Mouse (Mus musculus): Measurements from ENCODE around the gene Chd3. TPM values are rescaled to one million over a fixed set of nuclear protein-coding genes. Genes with fewer than 3 reads are reported as not detected.
A peak's percentile ranks its signal among the peaks of the same experiment; 100 is the strongest.

The Chd3 gene
- polyA plus RNA-seq, 1 experiment from 2014 or later = 83.7 TPM

GRCm38 (mm10) chr11:69366855-69367615, 2.2 kb downstream of the Chd3 start:
- under 1% methylated on average over 22 of the region's 22 CpGs for whole genome bisulfite sequencing
- H3K27me3 ChIP-seq = no peaks in the 10 kb centered on the region
- peak overlapping the region; percentile 99 for H3K9ac ChIP-seq
- peak overlapping the region; percentile 91 for H3K4me3 ChIP-seq
- H3K4me2 ChIP-seq = peak overlapping the region; percentile 88
- peaks cover 57% of the 10 kb centered on the region for H3K4me1 ChIP-seq (replicated peaks)
- peak overlapping the region; percentile 100 for H3K27ac ChIP-seq (replicated peaks)
- H3K9me3 ChIP-seq = no peaks in the 10 kb centered on the region
- peaks cover 16% of the 10 kb centered on the region for H3K36me3 ChIP-seq
- ATAC-seq (ENCODE audit: low FRiP score, low read depth) = no peak

- H3K27me3 ChIP-seq = no peaks in the 10 kb centered on the region
- H3K9me3 ChIP-seq = no peaks in the 10 kb centered on the region
- WGBS = under 1% methylated on average over 26 of the region's 26 CpGs
- peaks cover 54% of the 10 kb centered on the region for H3K4me1 ChIP-seq (replicated peaks)
- peaks cover 23% of the 10 kb centered on the region for H3K36me3 ChIP-seq
- ATAC-seq (ENCODE audit: low FRiP score, low read depth) = peak; percentile 89
- peak overlapping the region; percentile 91 for H3K4me3 ChIP-seq
- peak overlapping the region; percentile 88 for H3K4me2 ChIP-seq
- H3K27ac ChIP-seq (replicated peaks) = peak overlapping the region; percentile 100
- H3K9ac ChIP-seq = peak overlapping the region; percentile 99
Observed at GRCm38 (mm10) chr11:69366157-69366854, 2.9 kb downstream of the Chd3 start.

- ATAC-seq (ENCODE audit: low FRiP score, low read depth) = 0 out of 2 replicates have a peak, but pooled peaks have one; percentile 4
- peaks cover 48% of the 10 kb centered on the region for H3K4me1 ChIP-seq (replicated peaks)
- 19% methylated on average over 6 of the region's 6 CpGs for WGBS
Observed at GRCm38 (mm10) chr11:69365722-69366121, 3.5 kb downstream of the Chd3 start.

GRCm38 (mm10) chr11:69364910-69365309, 4.3 kb downstream of the Chd3 start:
- peak; percentile 54 for ATAC-seq (ENCODE audit: low FRiP score, low read depth)
- no peaks in the 10 kb centered on the region for H3K27me3 ChIP-seq
- H3K27ac ChIP-seq (replicated peaks) = peak overlapping the region; percentile 100
- WGBS = 2% methylated on average over 6 of the region's 6 CpGs
- H3K9ac ChIP-seq = peak overlapping the region; percentile 59
- H3K36me3 ChIP-seq = peaks cover 37% of the 10 kb centered on the region
- peaks cover 44% of the 10 kb centered on the region for H3K4me1 ChIP-seq (replicated peaks)
- no peaks in the 10 kb centered on the region for H3K9me3 ChIP-seq
- H3K4me3 ChIP-seq = peak overlapping the region; percentile 91
- peak overlapping the region; percentile 88 for H3K4me2 ChIP-seq

More at GRCm38 (mm10) chr11:69365722-69366121, 3.5 kb downstream of the Chd3 start:
- Histone ChIP-seq H3K27me3 (no peaks in the 10 kb centered on the region), H3K4me3 (peak overlapping the region; percentile 91), H3K4me2 (peak overlapping the region; percentile 88), H3K9ac (peak overlapping the region; percentile 59), H3K27ac (replicated peaks) (peak overlapping the region; percentile 100), H3K9me3 (no peaks in the 10 kb centered on the region), H3K36me3 (peaks cover 29% of the 10 kb centered on the region)

GRCm38 (mm10) chr11:69364376-69364775, 4.8 kb downstream of the Chd3 start:
- H3K4me2 ChIP-seq = peak overlapping the region; percentile 88
- 0 out of 2 replicates have a peak overlapping the region, but pooled peaks have one; percentile 91 for H3K4me3 ChIP-seq
- peaks cover 42% of the 10 kb centered on the region for H3K36me3 ChIP-seq
- ATAC-seq (ENCODE audit: low FRiP score, low read depth) = no peak
- no peak overlapping the region for H3K9ac ChIP-seq
- H3K27me3 ChIP-seq = no peaks in the 10 kb centered on the region
- peaks cover 41% of the 10 kb centered on the region for H3K4me1 ChIP-seq (replicated peaks)
- 42% methylated on average over 8 of the region's 8 CpGs for WGBS
- peak overlapping the region; percentile 100 for H3K27ac ChIP-seq (replicated peaks)
- no peaks in the 10 kb centered on the region for H3K9me3 ChIP-seq

GRCm38 (mm10) chr11:69362479-69362878, 6.7 kb downstream of the Chd3 start:
- no peak for ATAC-seq (ENCODE audit: low FRiP score, low read depth)
- Histone ChIP-seq H3K4me1 (replicated peaks) (peaks cover 34% of the 10 kb centered on the region), H3K4me2 (no peak overlapping the region), H3K27me3 (no peaks in the 10 kb centered on the region), H3K36me3 (peaks cover 61% of the 10 kb centered on the region), H3K4me3 (no peak overlapping the region), H3K27ac (replicated peaks) (no peak overlapping the region), H3K9ac (no peak overlapping the region), H3K9me3 (no peaks in the 10 kb centered on the region)
- 89% methylated on average over 2 of the region's 2 CpGs for WGBS

- ATAC-seq (ENCODE audit: low FRiP score, low read depth) = no peak
- Histone ChIP-seq H3K4me1 (replicated peaks) (peaks cover 30% of the 10 kb centered on the region), H3K36me3 (peaks cover 66% of the 10 kb centered on the region), H3K4me2 (no peak overlapping the region), H3K9ac (no peak overlapping the region), H3K27ac (replicated peaks) (no peak overlapping the region), H3K27me3 (no peaks in the 10 kb centered on the region), H3K9me3 (no peaks in the 10 kb centered on the region), H3K4me3 (no peak overlapping the region)
- 64% methylated on average over 7 of the region's 7 CpGs for WGBS
Observed at GRCm38 (mm10) chr11:69362021-69362420, 7.2 kb downstream of the Chd3 start.

- no peak overlapping the region for H3K27ac ChIP-seq (replicated peaks)
- no peaks in the 10 kb centered on the region for H3K27me3 ChIP-seq
- H3K4me2 ChIP-seq = no peak overlapping the region
- WGBS = 95% methylated on average over 12 of the region's 12 CpGs
- ATAC-seq (ENCODE audit: low FRiP score, low read depth) = no peak
- H3K4me3 ChIP-seq = no peak overlapping the region
- no peak overlapping the region for H3K9ac ChIP-seq
- no peaks in the 10 kb centered on the region for H3K9me3 ChIP-seq
- H3K4me1 ChIP-seq (replicated peaks) = 0 out of 2 replicates have a peak, but pooled peaks cover 6% of the 10 kb centered on the region
- peaks cover 97% of the 10 kb centered on the region for H3K36me3 ChIP-seq
Observed at GRCm38 (mm10) chr11:69357690-69358089, 11.5 kb downstream of the Chd3 start.

GRCm38 (mm10) chr11:69356544-69356943, 12.7 kb downstream of the Chd3 start:
- no peak for ATAC-seq (ENCODE audit: low FRiP score, low read depth)
- Histone ChIP-seq H3K9ac (no peak overlapping the region), H3K27me3 (no peaks in the 10 kb centered on the region), H3K9me3 (no peaks in the 10 kb centered on the region), H3K4me1 (replicated peaks) (no peaks in the 10 kb centered on the region), H3K36me3 (peaks cover 99% of the 10 kb centered on the region), H3K4me3 (no peak overlapping the region), H3K4me2 (no peak overlapping the region), H3K27ac (replicated peaks) (no peak overlapping the region)
- WGBS = 91% methylated on average over 5 of the region's 5 CpGs

- peaks cover 9% of the 10 kb centered on the region for H3K4me1 ChIP-seq (replicated peaks)
- no peak overlapping the region for H3K4me2 ChIP-seq
- peaks cover 82% of the 10 kb centered on the region for H3K36me3 ChIP-seq
- WGBS = 91% methylated on average over 26 of the region's 26 CpGs
- H3K4me3 ChIP-seq = no peak overlapping the region
- no peak for ATAC-seq (ENCODE audit: low FRiP score, low read depth)
- no peak overlapping the region for H3K27ac ChIP-seq (replicated peaks)
- H3K9ac ChIP-seq = no peak overlapping the region
- no peaks in the 10 kb centered on the region for H3K9me3 ChIP-seq
- no peaks in the 10 kb centered on the region for H3K27me3 ChIP-seq
Observed at GRCm38 (mm10) chr11:69346441-69346840, 22.8 kb downstream of the Chd3 start.

GRCm38 (mm10) chr11:69340161-69341131, 28.8 kb downstream of the Chd3 start, which contains the start of gene Rnf227:
Gene Rnf227 (plus strand): TSS chr11:69340461.
- peak within 1 kb of the TSS; percentile 59 for H3K9ac ChIP-seq
- no peaks in the 10 kb centered on the region for H3K27me3 ChIP-seq
- peak; percentile 92 for ATAC-seq (ENCODE audit: low FRiP score, low read depth)
- peaks cover 24% of the 10 kb centered on the region for H3K36me3 ChIP-seq
- peak within 1 kb of the TSS; percentile 86 for H3K4me2 ChIP-seq
- H3K9me3 ChIP-seq = no peaks in the 10 kb centered on the region
- under 1% methylated on average over 96 of the region's 99 CpGs for WGBS
- H3K4me3 ChIP-seq = peak within 1 kb of the TSS; percentile 54
- peaks cover 22% of the 10 kb centered on the region for H3K4me1 ChIP-seq (replicated peaks)
- peak within 1 kb of the TSS; percentile 92 for H3K27ac ChIP-seq (replicated peaks)

All from hindbrain, embryonic 15.5 days (tissue).